Mouse (Mus musculus) heart, adult 11 months (tissue): ENCODE data around the gene Krba1.

ENCODE experiments used
- DNase-seq: peaks from one replicate; pipeline ENCODE4 v3.0.0; 2022

Krba1 gene

DNA sequence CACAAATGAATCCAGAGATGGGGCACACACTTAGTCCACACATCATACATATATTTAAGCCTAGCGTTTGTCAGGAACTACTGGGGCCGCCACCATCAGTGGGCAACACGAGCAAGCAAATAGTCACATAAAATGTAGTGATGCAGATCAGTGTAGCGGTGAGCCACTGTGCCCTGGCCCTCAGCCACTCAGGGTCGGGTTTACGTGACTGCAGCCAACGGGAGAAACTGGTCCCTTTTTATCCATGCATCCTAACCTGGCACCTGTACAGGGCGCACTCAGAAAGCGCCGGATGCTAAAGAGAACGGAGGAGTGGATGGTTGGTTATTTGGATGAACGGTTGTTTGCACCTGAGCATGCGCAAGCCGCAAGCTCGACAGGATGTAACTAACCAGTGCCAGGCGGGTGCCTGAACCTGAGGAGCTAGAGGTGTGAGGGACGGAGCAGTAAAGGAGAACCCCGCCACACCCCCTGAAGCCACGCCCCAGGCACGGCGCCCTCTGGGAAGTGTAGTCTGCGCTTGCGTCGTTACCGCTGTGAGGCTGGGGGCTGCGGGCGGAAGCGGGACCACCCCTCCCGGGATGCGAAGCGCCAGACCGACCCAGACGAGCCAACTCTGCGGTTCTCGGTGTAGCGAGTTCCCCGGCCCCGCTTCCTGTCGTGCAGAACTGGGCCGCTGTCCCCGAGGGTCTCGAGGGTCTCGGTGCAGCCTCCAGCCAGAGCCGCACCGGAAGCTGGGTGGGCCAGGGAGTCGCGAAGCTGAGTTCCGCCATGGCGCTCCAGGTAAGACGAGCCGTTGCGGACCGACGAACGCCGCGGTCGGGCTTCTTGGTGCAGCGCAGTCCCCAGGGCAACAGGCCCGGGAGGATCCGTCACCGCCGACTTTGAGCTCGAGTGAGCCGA, at the start of gene Krba1:
Gene Krba1, plus strand, starts transcription at position 482 of the 903 bp plus-strand sequence.
- DNase-seq: peak; percentile 98

GRCm38 (mm10) chr6:48358897-48359296, 36.5 kb upstream of the Krba1 start:
- no peak for DNase-seq

DNA sequence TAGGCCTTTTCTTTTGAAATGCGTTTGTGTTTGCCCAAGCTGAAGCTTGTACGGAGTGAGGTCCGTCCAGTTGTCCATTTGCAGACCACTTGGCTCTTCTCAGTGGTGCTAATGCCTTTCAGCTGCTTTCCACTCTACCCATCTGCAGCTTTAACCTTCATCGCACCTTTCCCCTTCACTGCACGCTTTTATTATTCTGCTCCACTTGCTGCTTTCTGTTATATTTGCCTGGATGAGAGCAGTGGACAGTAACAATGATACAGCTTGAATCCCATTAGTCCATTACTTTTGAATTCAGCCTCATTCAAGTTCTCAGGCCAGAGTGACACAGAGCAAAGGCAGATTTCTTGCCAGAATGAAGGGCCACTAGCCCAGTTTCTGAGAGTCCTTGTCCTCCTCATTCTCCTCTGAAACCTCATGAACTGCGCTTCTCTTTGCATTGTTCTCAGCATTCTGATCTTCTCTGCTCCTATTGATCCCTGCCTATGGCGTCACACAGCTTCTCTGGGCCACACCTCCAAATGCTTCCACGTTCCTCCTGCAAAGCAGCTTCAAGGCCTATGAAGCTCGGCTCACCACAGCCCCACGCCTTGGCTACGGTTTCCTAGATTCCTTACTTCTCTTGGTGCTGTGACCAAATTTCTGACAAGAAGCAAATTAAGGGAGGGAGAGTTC, 28.9 kb upstream of the Krba1 start:
- no peak for DNase-seq

DNA sequence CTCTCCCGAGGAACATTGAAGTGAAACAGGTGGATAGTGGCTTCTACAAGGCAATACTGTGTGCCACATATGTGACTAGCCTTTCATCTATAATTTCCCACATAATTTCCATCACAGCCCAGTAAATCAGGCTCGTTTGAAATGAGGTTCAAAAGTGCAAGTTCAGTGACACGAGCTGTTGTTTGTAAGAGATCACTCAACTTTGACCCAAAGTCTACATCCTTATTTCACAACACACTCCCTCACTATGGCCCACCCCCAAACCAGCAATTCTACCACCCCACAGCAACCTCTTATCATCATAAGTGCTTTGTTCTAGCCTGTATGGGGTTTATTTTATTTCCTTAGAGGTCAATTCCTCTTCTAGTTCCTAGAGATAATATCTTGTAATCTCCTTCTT, 7.2 kb upstream of the Krba1 start:
- DNase-seq: peak; percentile 66

GRCm38 (mm10) chr6:48393811-48394210, 1.6 kb upstream of the Krba1 start:
- peak; percentile 27 for DNase-seq

DNA sequence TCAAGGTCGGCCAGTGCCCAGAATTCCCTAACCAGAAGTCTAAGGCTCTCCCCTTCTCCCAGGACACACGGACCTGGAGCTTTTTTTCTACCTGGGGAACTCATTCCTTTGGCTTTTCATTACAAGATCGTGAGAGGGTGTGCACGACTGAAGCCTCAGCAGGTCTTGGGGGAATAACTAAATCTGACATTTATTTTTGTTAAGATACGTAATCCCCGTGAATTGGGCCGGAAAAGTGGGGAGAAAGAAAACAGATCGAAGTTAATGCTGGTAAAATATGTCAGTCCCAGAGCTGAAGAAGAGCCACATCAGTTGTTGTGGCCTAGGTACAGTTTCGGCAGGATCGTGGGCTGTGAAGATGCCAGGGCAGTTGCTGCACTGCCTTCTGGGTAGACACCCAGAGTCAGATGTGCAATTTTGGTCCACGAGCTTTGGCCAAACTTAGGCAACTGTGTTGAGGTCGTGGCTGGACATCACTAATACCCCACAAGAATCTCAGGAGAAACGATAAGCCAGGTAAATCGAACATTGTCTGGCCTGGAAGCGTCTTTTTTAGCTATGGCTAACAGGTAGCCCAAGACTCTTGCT, 716 bp downstream of the Krba1 start:
- DNase-seq: peak; percentile 86

- DNase-seq: peak; percentile 82
Observed at GRCm38 (mm10) chr6:48396686-48397085, 1.3 kb downstream of the Krba1 start.

DNA sequence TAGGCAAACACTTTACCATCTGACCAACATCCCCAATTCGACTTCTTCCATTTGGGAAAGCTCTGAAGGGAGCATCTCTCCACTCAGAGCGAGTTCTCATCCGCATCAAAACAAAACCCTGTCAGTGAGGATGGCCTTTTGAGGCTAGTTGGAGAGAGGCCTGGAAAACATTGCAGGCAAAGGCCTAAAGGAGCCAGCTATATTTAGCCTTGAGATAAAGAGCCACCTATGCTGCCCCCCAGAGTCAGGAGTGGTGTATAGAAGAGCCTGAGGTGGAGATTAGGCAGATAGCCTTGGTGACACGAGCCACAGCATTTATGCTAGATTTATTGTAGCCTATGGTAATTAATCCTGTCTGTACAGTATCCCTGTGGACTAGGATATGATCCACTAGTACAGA, 1.9 kb downstream of the Krba1 start:
- DNase-seq: peak; percentile 95

- DNase-seq: peak; percentile 83
Observed at GRCm38 (mm10) chr6:48399906-48400305, 4.5 kb downstream of the Krba1 start.

DNA sequence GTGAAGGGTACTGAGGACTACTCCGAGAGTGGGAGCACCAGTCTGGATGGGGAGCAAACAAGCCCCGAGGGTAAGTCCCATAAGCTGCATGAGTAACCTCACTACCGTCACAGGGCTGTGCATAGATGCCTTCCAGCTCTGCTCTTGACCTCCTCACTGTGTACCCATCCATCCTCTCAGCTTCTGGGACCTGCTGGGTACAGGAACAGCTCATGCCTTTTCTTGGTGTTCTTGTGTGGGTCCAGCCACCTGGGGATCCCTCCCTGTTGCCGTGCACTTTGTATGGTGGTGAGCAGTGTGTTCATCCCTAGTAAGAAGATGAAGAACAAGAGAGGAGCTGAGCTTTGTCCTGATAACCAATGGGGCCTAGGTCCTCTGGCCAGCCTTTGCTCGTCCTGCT, 8.7 kb downstream of the Krba1 start:
- DNase-seq: peak; percentile 79

DNA sequence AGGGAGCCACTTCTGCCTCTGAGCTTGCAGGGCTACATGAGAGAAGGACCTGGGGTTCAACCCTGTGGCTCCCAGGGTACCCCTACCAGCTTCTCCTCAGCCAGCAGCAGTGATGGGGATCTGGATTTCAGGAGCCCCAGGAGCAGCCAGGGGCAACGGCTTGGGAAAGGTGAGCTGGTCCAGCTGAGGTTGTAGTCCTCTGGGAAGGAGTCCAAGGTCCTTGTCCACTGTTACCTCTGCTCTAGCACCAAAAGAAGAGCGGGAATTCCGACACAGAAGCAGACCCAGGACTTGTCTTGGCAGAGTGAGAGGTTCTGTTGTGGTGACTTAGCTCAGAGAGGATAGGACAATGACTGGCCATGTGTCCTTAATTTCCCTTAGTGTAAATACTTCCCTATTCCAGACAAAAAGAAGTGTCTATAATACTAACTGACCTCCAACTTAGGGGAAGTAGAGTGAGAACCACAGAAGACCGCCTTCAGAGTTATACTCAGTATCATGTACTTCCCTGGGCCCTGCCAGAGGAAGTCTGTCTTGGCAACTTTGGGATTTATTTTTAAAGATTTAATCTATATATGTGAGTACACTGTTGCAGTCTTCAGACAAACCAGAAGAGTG, 14.4 kb downstream of the Krba1 start:
- peak; percentile 86 for DNase-seq

- DNase-seq: peak; percentile 79
Observed at GRCm38 (mm10) chr6:48410551-48410950, 15.2 kb downstream of the Krba1 start.

- peak; percentile 96 for DNase-seq
Observed at GRCm38 (mm10) chr6:48411193-48412092, 16.1 kb downstream of the Krba1 start.

DNA sequence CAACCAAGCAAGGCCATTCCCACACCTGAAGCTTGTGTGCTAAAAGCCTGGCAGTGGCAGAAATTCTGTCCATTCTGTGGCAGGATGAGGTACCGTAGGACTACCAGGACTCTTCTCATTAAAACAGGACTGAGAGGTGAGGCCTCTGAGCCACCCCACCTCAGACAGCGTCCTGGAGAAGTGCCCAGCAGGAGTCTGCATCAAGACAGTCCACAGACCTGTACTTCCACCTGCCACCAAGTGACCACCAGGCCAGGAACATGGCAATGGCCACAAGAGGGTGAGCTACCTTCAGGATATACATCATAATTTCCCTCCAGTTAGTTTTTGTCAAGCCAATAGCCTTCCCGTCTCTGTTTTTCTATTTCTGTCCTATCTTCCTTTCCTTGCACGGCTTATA, 16.8 kb downstream of the Krba1 start:
- peak; percentile 79 for DNase-seq

- peak; percentile 51 for DNase-seq
Observed at GRCm38 (mm10) chr6:48412662-48413061, 17.3 kb downstream of the Krba1 start.

DNA sequence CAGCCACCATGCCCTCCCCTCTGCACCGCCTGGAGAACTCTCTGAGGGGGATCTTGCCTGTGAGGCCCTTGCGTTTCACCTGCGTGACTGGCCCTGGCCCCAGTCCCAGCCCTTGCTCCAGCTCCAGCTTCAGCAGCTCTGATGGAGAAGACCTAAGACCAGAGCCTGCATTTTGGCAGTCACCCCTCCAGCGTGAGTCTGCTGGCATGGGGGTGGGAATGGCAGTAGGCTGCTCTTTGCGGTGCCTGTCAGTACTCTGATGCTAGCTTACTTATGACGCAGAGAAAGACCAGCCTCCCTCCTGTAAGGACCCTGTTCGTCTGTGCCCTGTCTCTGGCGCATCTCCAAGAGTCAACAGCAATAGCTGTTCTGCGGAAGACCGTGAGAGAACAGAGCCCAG, 17.7 kb downstream of the Krba1 start:
- peak; percentile 81 for DNase-seq

GRCm38 (mm10) chr6:48414886-48415285, 19.5 kb downstream of the Krba1 start:
- peak; percentile 51 for DNase-seq

DNA sequence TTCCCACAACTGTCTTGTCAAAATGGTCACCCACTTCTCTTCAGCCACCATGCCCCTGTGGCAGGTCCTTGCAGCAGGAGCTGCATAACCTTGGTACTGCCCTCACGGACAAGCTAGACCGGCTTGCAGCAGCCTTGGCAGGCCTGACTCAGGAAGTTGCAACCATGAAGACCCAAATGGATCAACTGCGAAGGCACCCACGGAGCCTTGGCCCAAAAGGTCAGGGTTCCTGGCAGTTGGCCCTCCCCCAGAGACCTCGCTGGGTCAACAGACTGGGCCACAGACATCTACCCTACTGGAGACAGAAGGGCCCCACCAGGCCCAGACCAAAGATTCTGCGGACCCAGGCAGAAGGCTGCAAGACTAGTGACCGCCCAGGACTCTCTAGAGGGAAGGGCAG, 20.2 kb downstream of the Krba1 start:
- DNase-seq: peak; percentile 88

- no peak for DNase-seq
Observed at GRCm38 (mm10) chr6:48416486-48416885, 21.1 kb downstream of the Krba1 start.

- DNase-seq: no peak
Observed at GRCm38 (mm10) chr6:48420647-48421046, 25.3 kb downstream of the Krba1 start.

DNA sequence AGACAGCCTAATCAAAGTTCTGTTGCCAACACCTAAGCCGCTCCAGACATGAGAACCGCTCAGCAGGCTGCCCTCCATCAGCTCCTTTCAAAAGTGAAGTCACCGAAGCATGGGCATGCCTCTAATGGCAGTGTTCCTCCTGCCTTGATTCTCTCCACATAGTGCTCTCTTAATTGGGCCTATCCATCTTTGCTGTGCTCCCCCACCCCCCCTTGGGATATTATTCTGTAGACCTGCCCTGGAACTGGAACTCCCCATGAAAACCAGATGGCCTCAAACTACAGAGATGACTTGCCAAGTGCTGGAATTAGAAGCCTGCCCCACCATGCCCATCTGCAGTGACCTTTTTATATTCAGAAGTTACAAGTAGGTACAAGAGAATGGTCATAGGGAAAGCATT, 27.9 kb downstream of the Krba1 start:
- DNase-seq: no peak

GRCm38 (mm10) chr6:48424074-48424473, 28.7 kb downstream of the Krba1 start:
- no peak for DNase-seq
